Mouse (Mus musculus) lung, postnatal 36 days (tissue): ENCODE measurements at regions not wholly inside any gene's neighbourhood (a gene's known extent, or its start where the extent isn't known, plus 50 kb on each side); places are given as distances from the start of the nearest gene placed in this dataset.
"Not testable (repeated sequence)": the region's sequence is repeated elsewhere in the genome, so short reads cannot be mapped to it uniquely, and the experiment has no call there.

Experiments
- DNase-seq: peaks from one replicate; pipeline ENCODE4 v3.0.0; 2022; ENCODE audit warnings: mixed read lengths

GRCm38 (mm10) chr4:143055371-143055770 lies 157.4 kb downstream of the Prdm2 start:
- no peak for DNase-seq

GRCm38 (mm10) chr4:143053029-143053428 lies 159.8 kb downstream of the Prdm2 start:
- DNase-seq = no peak

GRCm38 (mm10) chr4:143051205-143051604 lies 161.6 kb downstream of the Prdm2 start:
- no peak for DNase-seq

GRCm38 (mm10) chr4:143045245-143045644 lies 167.6 kb downstream of the Prdm2 start:
- no peak for DNase-seq

GRCm38 (mm10) chr4:143042806-143043205 lies 170.0 kb downstream of the Prdm2 start:
- DNase-seq = no peak

GRCm38 (mm10) chr4:143038626-143039025 lies 174.2 kb downstream of the Prdm2 start:
- no peak for DNase-seq

- no peak for DNase-seq
These were observed 176.1 kb downstream of the Prdm2 start for GRCm38 (mm10) chr4:143036704-143037103.

GRCm38 (mm10) chr4:143035089-143035488 lies 177.7 kb downstream of the Prdm2 start:
- not testable (repeated sequence) for DNase-seq

GRCm38 (mm10) chr4:143034324-143034723 lies 178.5 kb downstream of the Prdm2 start:
- not testable (repeated sequence) for DNase-seq

GRCm38 (mm10) chr4:143029813-143030212 lies 183.0 kb downstream of the Prdm2 start:
- not testable (repeated sequence) for DNase-seq

GRCm38 (mm10) chr4:143027292-143027691 lies 185.5 kb downstream of the Prdm2 start:
- peak; percentile 68 for DNase-seq

- peak; percentile 62 for DNase-seq
These were observed 191.4 kb downstream of the Prdm2 start for GRCm38 (mm10) chr4:143021242-143021881.

- no peak for DNase-seq
These were observed 192.1 kb downstream of the Prdm2 start for GRCm38 (mm10) chr4:143020658-143021057.

- DNase-seq = no peak
These were observed 199.9 kb downstream of the Prdm2 start for GRCm38 (mm10) chr4:143012900-143013299.

- DNase-seq = no peak
These were observed 210.8 kb downstream of the Prdm2 start for GRCm38 (mm10) chr4:143001961-143002360.

GRCm38 (mm10) chr4:143001486-143001885 lies 211.3 kb downstream of the Prdm2 start:
- no peak for DNase-seq

- DNase-seq = no peak
These were observed 216.4 kb downstream of the Prdm2 start for GRCm38 (mm10) chr4:142996406-142996805.

- no peak for DNase-seq
These were observed 221.4 kb downstream of the Prdm2 start for GRCm38 (mm10) chr4:142991401-142991800.

GRCm38 (mm10) chr4:142989175-142989574 lies 223.6 kb downstream of the Prdm2 start:
- DNase-seq = no peak

GRCm38 (mm10) chr4:142983295-142983624 lies 229.5 kb downstream of the Prdm2 start:
- no peak for DNase-seq

GRCm38 (mm10) chr4:142982585-142983294 lies 230.1 kb downstream of the Prdm2 start:
- peak; percentile 3 for DNase-seq

- DNase-seq = no peak
These were observed 237.2 kb downstream of the Prdm2 start for GRCm38 (mm10) chr4:142975620-142976019.

- no peak for DNase-seq
These were observed 242.8 kb downstream of the Prdm2 start for GRCm38 (mm10) chr4:142970040-142970439.

- no peak for DNase-seq
These were observed 245.2 kb downstream of the Prdm2 start for GRCm38 (mm10) chr4:142967604-142968003.
